Mouse (Mus musculus) small intestine, adult 2 months (tissue): ENCODE results near the gene Pmis2.

Experiments used
- CTCF ChIP-seq: fragments of 200-500 bp; IDR thresholded peaks from 2 replicates; pipeline ENCODE4 v1.5.1; 2012; ENCODE audit warnings: low read depth, mild to moderate bottlenecking, control low read depth, inconsistent platforms, low read length, moderate library complexity, mixed read lengths; ENCODE audit not compliant: insufficient replicate concordance, insufficient read length; ENCODE audit errors: extremely low read depth
- POLR2A ChIP-seq: fragments of 200-500 bp; IDR thresholded peaks from 2 replicates; pipeline ENCODE4 v1.6.1; 2012; ENCODE audit warnings: low read depth, mild to moderate bottlenecking, control low read depth, inconsistent platforms, low read length, moderate library complexity

DNA sequence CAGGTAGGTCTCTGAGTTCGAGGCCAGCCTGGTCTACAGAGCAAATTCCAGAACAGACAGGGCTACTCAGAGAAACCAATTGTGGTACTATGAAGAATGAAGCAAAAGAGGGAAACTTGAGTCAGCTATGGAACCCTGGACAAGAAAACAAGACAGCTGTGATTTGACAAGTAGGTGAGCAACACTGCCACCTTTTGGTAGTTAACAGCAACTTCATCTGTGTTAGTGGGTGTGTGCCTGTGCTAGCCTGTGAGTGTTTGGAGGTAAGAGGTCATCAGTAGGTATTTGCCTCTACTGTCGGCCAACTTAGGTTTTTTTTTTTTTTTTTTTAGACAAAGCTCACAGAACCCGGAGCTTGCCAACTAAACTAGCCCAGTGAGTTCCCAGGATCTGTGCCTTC is 2.2 kb downstream of the Pmis2 start:
- no peak for TF ChIP-seq CTCF
- no peak for TF ChIP-seq POLR2A
